Mouse (Mus musculus): ENCODE measurements around the gene Nup210l.
A peak's percentile ranks its signal among the peaks of the same experiment; 100 is the strongest.

The Nup210l gene

DNA sequence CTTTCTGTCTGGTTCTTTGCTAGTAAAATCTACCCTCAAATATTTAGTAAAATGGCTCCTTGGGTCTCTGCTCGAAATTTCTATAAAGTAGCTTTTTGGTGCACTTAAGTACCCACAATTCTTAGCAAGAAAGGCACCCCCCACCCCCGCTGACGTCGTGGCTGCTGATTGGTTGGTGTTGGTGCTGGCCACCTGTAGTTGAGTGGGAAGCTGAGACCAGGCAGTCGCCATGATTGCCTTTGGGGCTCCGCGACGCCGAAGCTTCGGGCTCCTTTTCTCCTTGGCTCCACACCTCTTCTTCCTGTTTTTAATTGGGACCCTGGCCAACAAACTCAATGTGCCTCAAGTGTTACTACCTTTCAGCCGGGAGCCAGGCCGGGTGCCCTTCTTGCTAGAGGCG lies at the start of gene Nup210l:
TSS of gene Nup210l (plus strand) at position 195 of the 400 bp plus-strand sequence.
- DNase-seq (ENCODE audit: low spot score), result no peak

DNA sequence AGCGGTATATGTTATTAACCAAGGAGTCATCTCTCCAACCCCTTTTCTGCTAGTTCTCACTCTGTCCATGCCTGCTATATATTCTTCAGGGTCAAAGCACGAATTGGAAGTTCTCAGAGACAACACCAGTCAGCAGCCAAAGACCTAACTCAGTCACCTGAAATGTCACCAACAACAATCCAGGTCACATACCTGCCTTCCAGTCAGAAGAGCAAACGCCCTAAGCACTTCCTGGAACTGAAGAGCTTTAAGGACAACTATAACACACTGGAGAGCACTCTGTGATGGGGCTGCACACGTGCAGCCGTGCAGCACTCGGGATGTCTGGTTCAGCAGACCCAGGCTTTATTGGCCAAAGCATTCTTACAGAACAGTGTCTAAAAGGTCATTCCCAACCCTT lies 42.4 kb upstream of the Nup210l start:
- DNase-seq (ENCODE audit: low spot score), result no peak

DNA sequence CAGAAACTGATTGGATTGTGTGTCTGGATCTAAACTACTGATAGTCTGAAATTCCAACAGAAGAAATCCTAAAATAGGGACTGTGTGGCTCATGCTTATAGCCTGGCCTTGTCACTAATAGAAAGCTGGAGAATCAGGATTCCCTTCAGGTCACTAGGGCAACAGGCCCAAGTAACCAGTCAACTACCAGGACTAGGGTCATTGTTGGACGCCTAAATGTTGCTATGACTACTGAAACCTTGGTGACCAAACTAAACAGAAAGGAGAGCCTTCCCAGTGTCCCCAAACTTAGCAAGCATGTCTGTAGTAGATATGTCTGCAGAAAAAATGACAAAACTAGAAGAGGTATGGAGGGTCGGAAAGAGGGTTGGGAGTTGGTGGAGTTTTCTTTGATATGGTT lies 41.4 kb upstream of the Nup210l start:
- no peak for DNase-seq (ENCODE audit: low spot score)

DNA sequence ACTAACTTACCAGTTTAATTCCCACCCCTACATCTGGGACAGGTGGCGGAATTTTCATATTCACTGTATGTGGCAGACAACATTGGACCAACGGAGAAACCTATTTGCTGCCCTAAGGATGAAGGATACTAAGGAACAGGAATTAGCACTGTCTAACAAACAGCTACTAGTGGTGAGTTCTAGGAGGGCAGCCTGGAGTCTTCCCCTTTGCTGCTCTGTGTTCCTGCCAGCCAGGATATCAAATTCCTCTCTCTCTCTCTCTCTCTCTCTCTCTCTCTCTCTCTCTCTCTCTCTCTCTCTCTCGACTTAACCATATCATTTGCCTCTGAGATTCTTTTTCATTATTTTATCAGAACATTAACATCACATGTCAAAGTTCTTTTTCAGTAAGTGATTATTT lies 39.5 kb upstream of the Nup210l start:
- DNase-seq (ENCODE audit: low spot score), result no peak

DNA sequence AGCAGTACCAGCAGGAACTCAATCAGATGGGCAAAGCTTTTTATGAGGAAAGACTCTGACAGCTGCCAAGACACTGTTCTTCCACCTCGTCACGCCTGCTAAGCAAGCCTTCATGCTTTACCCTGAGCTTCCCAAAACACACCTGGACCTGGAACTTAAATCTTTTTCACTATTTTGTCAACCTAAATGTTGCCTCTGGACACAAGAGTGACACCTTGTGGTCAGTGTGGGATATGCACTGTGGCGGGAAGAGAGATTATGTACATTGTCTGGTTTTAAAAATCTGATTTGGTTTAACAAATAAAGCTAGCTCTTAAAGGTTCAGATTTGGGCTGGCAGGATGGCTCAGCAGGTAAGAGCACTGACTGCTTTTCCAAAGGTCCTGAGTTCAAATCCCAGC lies 38.4 kb upstream of the Nup210l start:
- DNase-seq (ENCODE audit: low spot score), result no peak

DNA sequence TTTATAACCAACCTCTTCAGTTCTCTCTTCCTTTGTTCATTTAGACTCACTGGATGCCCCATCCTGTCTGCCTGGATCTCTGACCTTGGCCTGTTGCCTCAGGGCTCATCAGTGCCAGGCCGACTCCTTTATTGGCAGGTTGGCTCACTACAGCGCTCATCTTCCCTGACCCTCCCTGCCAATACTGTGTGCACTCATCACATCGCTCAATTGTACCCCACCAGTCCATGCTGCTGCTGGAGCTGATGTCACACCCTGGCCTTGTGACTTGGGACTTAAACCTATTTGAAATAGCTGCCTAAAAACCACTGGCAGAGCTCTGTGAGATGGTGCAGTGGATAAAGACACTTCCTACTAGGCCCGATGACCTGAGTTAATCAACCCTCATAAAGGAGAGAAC lies 36.1 kb upstream of the Nup210l start:
- no peak for DNase-seq (ENCODE audit: low spot score)

DNA sequence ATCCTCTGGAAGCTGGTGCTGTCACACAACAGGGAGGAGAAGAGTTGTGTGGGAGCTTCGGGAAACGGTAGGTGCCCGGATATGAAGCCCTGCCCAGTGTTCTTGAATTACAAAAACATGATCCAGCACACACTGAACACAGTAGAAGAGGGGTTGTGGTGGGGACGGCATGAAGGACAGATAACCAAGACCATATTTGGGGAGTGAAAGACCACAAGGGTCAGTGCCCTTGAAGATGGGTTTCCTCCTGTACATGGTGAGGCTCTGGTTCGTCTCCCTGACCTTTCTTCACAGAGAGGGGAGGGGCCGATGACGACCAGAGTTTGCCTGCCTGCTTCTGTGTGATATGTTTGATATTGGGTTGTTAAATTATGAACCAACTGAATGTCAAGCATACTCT lies 34.2 kb upstream of the Nup210l start:
- DNase-seq (ENCODE audit: low spot score), result no peak

DNA sequence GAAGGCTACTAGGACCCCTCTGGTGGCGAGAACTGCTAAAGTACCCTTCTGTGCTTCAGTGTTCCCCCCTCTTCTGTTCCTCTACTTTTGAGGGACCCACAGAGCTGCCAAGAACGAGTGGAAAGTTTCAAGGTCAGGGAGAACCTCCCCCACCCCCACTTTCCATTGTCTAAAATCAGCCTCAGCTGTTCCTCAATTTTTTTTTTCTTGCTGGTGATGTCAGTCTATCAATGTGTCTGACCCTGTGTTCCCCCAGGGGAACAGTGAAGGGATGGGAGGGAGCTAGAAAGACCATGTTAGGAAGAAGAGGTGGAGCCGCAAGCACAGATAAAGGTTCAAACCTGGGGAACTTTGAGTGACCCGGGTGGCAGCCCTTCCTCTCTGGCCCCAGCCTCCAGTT lies 31.6 kb upstream of the Nup210l start, which contains the start of gene Tpm3:
TSS of gene Tpm3 (plus strand) at position 356 of the 400 bp plus-strand sequence.
- DNase-seq (ENCODE audit: low spot score), result no peak

DNA sequence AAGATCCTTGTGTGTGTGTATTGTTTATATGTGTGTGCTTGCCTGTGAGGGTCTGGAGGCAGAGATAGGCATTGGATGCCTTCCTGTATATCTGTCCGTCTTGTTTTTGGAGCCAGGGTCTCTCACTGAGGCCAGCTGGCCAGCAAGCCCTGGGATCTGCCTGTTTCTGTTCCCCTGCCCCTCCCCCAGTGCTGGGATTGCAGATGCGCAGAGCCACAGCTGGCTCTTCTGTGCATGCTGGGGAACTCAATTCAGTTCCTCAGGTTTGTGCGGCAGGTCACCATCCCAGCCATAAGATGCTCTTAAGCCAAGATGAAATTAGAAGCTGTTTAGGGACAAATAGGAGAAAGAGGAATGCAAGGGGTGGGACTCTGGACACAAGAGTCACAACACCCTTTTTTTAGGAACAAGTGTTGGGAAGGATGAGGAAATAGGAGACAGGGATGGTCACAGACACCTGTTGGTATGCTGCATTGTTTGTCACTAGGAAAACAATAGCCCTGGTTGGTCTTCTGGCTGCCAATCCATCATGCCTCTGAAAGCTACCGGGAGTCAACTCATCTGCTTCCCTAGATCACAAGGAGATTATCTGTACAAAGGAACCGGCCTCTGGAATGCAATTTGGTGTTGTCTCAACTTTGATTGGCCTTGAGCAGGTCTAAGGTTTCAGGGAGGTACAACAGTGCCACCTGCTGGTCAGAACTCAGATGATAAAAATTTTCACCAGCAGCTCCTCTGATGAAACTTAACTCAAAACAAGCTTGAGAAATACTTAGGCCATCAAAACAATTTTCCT lies 26.8 kb upstream of the Nup210l start:
- peak; percentile 79 for DNase-seq (ENCODE audit: low spot score)

DNA sequence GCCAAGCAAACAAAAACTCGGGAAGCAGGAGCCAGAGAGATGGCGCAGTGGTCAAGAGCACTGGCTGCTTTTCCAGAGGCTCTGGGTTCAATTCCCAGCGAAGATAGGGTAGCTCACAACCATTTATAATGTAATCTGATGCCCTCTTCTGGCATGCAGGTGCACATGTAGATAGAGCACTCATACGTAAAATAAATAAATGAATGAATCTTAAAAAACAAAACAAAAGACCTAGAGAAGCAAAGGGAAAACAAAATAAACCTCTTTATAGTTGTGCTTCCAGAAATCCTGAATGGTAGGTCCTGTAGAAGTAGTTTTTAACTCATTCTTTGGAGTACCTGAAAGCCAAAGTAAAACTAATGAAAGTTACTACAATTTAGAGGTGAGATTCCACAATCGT lies 25.7 kb upstream of the Nup210l start:
- DNase-seq (ENCODE audit: low spot score), result no peak

DNA sequence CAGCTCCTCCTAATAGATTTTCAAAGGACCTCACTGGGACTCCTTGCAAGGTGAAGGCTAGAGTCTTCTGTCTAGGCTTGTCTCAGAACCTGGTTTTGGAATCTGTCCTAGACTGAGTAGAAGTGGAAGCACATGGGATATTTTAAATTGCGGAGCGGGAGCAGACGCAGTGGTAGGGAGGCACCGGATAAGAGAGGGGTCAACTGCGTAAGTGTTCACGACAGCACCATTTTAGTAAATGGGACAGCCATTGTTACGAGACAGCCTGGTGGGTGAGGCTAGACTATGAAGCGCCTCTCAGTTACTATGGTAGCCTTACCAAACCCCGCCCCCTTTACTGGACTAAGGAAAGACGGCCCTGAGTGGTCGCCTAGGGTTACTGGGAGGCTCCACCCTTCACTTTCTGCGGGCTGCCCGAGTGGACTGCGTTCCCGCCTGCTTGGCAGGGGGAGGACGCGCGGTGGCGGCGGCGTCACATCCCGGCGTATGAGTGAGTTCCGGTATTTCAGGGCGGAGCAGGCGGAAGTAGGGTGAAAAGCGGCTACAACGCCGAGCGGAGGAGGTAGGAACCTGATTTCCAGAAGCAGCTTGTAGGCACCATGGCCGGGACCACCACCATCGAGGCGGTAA lies 24.7 kb upstream of the Nup210l start:
- peak; percentile 99 for DNase-seq (ENCODE audit: low spot score)

DNA sequence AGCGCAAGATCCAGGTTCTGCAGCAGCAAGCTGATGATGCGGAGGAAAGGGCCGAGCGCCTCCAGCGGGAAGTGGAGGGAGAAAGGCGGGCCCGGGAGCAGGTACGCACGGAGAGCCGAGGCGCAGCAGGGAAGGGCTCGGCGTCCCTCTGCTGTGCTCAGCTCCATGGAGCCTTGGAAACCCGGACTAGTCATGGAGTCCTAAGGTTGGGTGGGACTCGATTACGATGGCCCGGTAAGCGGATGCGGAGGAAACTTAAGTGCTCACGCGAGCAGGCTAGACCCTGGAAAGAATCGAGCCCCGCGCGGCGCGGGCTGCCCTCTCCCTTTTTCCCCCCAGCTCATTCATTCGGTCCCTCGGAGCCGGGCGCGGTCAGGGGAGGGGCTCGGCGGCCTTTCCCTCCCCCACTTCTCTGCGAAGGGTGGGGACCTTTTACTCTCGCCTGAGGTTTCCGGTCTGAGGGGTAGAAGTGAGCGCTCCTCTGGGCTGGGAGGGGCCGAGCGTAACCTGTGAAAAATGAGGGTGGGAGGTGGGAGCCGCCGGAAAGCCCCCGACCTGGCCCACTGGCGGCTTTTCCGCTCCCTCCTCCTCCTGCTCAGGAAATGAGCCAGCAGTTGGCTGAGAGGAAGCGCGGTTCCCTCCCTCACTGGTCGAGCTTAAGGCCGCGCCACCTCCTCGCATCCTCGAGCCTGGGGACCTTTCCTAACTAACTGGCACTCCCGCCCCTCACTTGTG lies 24.0 kb upstream of the Nup210l start:
- peak; percentile 94 for DNase-seq (ENCODE audit: low spot score)

DNA sequence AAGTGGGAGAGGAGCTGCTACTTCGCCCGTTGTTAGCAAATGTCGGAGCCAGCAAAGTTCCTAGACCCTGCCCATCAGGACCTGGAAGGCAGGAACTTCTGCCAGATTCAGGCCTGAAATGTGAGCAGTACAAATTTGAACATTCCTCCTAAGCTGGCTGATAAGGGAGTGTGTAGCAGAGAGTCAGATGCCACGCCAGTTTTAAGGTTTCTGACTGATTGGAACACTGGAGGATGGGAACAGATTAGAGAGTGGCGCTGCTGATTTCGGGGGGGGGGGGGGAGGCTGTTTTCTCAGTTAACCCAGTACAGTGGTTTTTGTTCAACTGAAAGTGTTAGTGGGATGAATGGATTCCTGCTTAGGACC lies 23.5 kb upstream of the Nup210l start:
- DNase-seq (ENCODE audit: low spot score), result no peak

DNA sequence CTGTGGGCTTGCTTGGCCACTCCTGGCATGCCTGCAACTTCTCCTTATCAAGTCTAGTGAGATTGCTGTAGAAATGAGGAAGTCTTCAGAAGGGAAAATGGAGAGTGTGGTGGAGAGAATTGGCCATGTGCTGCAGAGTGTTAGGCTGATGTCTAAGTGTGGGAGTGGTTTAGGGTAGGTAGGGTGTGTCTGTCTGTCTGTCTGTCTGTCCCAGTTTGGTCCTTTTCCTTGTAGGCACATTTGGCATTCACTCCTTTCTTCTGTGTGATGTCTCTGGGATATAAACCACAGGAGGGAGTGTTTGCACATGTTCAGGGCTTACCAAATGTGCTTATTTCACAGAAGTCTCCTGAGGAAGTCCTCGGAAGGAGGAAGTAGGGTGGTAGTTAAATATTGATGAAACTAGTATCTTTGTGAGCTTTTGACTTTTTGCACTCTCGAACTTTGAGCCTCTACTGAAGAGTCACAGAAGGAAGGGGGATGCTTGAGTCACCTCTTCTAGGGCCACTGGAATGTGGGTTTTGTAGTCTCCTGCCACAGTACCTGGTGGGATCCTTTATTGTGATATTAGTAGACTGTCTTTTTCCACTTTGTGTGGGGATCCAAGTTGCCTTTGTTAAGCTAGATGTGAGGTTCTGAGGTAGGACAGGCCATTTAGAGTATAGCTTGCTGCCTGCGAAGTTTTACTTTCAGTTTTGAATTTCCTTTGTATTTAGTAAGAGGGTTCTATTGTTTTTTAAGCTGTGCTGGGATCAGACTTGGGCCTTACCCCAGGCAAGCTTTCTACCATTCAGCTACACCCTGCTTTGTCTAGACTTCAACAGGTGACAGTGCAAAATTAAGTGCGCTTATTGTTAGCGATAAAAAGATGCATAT lies 22.3 kb upstream of the Nup210l start:
- peak; percentile 71 for DNase-seq (ENCODE audit: low spot score)

DNA sequence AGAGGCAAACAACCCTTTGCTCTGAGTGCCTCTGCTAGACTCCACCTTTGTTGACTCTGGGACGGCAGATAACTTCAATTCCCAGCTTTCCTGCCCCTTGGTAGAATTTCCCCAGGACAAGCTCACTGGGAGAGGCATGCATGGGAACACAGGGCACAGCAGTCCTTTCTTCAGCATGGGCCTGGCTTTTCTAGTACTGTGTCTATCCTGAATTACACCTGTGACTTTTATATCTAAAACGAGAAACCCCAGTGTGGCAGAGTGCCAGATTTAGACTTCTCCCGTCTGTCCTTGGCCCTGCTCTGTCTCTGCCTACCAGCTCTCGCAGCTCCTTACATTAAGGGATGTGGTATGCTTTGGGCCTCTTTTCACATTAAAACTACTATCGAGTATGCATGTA lies 20.9 kb upstream of the Nup210l start:
- peak; percentile 61 for DNase-seq (ENCODE audit: low spot score)

DNA sequence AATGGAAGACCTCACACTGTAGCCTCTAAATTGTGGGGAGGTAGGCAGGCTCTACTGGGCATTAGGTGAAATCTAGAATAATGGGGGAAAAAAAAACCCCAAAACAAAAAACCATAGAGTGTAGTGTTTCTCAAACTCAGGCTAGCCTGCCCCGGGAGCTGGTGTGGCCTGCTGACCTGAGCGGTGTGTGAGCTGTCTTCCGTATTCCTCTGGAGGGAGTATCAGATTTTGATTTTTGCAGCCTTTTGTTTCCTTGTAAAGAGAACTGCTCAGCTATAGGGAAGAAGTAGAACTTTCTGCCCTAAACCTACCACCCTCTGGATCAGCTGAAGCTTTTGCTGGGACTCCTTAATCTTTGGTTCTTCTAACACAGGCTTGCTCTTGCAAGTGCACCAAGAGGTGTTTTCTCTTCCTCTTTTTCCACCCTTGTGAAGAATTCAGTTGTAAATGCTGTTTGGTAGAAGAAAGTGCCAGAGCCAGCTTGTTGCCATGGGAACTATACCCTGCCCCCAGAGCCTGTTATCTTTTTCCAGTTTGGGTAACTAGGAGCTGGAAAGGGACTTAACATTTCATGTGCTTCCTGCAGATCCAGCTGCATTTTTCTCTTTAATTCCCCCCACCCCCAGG lies 20.1 kb upstream of the Nup210l start:
- DNase-seq (ENCODE audit: low spot score), result peak; percentile 36

DNA sequence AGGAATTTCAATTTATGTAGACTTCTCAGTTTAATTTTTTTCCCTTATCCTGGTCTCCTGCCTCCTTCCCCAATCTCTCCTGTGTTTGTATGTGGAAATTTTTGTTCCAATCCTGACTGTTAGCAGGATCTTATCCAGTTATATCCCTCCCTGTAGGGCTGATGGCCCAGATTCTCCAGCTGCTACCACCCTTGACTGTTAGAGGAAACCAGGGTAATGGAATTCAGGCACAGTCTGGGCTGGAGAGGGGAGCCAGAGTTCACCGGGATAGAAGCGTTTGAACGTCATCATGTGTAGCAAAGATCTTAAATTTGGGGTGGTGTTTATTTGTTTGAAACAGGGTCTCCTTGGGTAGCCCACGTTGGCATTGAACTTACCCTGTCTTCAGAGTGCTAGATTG lies 19.1 kb upstream of the Nup210l start:
- no peak for DNase-seq (ENCODE audit: low spot score)

DNA sequence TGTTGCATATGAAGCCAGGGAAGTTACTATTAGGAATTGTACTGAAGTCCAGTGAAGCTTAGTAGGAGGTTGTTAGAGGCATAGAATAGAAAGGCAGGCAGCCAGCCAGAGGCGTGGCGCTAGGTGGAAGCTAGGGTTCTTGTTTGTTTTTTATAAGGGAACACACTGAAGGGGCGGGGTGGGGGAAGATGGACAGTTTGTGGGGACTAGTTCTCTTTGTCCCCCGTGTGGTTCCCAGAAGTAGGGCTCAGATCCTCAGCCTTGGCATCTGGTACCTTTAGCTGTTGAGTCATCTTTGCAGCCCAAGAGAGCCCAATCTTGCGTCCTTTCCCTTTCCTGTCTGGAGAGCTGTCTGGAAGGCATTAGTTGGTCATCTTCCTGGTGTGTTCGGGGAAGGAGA lies 18.7 kb upstream of the Nup210l start:
- DNase-seq (ENCODE audit: low spot score), result no peak

DNA sequence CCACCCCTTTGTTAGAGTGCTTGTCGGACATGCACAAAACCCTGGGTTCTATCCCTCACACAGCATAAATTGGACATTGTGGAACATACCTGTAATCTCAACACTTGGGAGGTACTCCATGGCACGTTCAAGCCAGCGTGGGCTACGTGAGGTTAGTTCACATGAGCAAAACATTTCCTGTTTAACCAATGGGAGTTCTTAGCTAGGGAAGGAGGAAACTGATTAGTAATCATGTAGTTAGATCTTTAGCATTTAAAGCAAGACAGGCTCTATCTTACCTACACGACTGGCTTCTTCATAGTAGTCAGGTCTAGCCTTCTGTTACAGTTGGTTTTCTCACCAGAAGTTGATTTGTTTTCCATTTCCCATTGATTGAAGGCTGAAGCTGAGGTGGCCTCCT lies 17.9 kb upstream of the Nup210l start:
- no peak for DNase-seq (ENCODE audit: low spot score)

DNA sequence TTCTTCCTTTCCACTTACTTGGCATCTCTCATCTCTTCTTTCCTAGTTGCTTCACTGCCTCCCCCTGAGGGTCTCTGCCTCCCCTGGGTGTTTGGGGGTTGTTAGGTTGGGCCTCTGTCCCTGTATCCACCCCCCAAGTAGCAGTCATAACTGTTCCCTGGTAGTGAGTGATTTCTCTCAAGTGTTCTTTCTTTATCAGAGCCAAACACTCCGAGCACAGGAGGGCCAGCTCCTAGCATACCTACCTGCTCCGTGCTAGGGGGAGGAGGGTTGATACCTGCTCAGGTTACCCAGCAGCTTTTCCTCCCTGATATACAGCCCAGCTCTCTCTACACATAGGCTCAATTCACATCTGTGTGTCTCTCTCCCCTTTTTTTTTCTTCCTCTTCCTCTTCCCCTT lies 15.3 kb upstream of the Nup210l start:
- no peak for DNase-seq (ENCODE audit: low spot score)

DNA sequence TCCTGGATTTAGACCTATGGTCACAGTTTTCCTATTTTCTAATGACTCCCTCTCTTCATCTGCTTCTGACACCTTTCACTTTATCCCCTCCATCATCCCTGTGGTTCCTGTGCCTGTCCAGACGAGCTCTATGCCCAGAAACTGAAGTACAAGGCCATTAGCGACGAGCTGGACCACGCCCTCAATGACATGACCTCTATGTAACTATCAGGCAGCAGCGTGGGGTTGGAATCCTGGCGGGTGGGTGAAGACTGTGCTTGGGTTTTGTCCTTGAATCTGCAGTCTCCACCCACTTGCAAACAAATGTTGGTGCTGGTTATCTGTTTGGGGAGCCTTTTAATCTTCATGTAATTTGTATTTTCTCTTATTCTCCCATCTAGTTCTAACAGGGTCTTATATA lies 13.0 kb upstream of the Nup210l start:
- no peak for DNase-seq (ENCODE audit: low spot score)

DNA sequence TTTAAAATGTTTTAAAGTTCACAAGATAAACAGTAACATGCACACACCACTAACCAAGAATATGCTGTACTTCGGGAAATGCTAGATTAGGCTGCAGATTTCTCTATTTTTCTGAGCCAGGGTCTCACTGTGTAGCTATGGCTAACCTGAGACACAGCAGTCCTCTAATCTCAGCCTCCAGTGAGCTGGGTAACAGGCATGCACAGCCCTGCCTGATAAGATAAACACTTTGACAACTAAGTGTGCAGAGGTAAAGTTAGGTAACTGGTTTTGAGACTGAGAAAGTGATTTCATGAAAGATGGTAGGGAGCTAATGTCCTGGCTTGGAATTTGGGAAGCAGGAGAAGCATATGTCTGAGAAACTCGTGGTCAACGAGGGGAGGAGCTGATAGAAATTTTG lies 9.5 kb upstream of the Nup210l start:
- DNase-seq (ENCODE audit: low spot score), result no peak

Measured in yolk sac, embryonic 10.5 days (tissue).